Mouse (Mus musculus) midbrain, embryonic 12.5 days (tissue): ENCODE measurements at regions not wholly inside any gene's neighbourhood (a gene's known extent, or its start where the extent isn't known, plus 50 kb on each side); places are given as distances from the start of the nearest gene placed in this dataset.
A peak's percentile ranks its signal among the peaks of the same experiment; 100 is the strongest.

Experiments used
- ATAC-seq: fragments of 200-750 bp; cut with Nextera tagmentation; 2 replicates; pipeline ENCODE4 v1.8.0; 2017; ENCODE audit warnings: low read depth, moderate TSS enrichment, moderate library complexity; ENCODE audit not compliant: low FRiP score
- H3K27ac ChIP-seq: fragments of 300-500 bp; sonication (generic); replicated peaks from 2 replicates; pipeline ENCODE4 v1.5.1; 2016; ENCODE audit warnings: mild to moderate bottlenecking
- H3K27me3 ChIP-seq: fragments of 300-500 bp; sonication (generic); 2 replicates; pipeline ENCODE4 v1.6.1; 2016; ENCODE audit warnings: mild to moderate bottlenecking
- H3K36me3 ChIP-seq: fragments of 300-500 bp; sonication (generic); 2 replicates; pipeline ENCODE4 v1.6.1; 2016
- H3K4me1 ChIP-seq: fragments of 300-500 bp; sonication (generic); 2 replicates; pipeline ENCODE4 v1.6.1; 2016
- H3K4me2 ChIP-seq: fragments of 300-500 bp; sonication (generic); replicated peaks from 2 replicates; pipeline ENCODE4 v1.6.1; 2016; ENCODE audit warnings: mild to moderate bottlenecking, moderate library complexity
- H3K4me3 ChIP-seq: fragments of 300-500 bp; sonication (generic); 2 replicates; pipeline ENCODE4 v1.5.1; 2016; ENCODE audit warnings: mild to moderate bottlenecking
- H3K9ac ChIP-seq: fragments of 300-500 bp; sonication (generic); replicated peaks from 2 replicates; pipeline ENCODE4 v1.6.1; 2016; ENCODE audit warnings: mild to moderate bottlenecking, moderate library complexity
- H3K9me3 ChIP-seq: fragments of 300-500 bp; sonication (generic); 2 replicates; pipeline ENCODE4 v1.6.1; 2016; ENCODE audit warnings: mild to moderate bottlenecking
- WGBS: fragments of 180-500 bp; shearing (Covaris S2); methylation state at CpG from one replicate; pipeline ENCODE4 v1.1.7; 2016; 5-methylcytosine and 5-hydroxymethylcytosine counted together

DNA sequence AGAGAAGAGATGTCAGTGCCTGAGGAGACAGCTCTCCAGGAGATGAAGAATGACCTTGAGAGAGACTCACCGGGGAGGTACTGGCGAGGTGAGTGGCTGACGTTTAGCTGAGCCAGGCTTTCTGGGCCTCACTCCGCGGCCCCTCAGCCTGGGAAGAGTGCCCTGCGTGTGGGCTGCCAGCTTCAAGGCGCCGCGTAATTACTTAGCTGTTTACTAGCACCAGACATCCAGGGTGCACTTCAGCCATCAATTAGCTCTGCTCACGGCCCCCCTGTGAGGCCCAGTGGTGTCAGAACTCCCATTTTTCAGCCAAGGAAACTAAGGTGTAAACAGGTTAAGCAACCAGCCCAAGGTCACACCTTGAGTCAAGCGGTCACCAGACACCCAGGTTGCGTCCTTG is 485.8 kb downstream of the Bnc2 start:
- Histone ChIP-seq H3K4me1 (no peaks in the 10 kb centered on the region), H3K36me3 (no peaks in the 10 kb centered on the region), H3K4me2 (no peak overlapping the region), H3K9ac (no peak overlapping the region), H3K4me3 (no peak overlapping the region), H3K27me3 (no peaks in the 10 kb centered on the region), H3K27ac (no peak overlapping the region), H3K9me3 (no peaks in the 10 kb centered on the region)
- ATAC-seq: no peak
- 81% methylated on average over 12 of the region's 12 CpGs for WGBS

DNA sequence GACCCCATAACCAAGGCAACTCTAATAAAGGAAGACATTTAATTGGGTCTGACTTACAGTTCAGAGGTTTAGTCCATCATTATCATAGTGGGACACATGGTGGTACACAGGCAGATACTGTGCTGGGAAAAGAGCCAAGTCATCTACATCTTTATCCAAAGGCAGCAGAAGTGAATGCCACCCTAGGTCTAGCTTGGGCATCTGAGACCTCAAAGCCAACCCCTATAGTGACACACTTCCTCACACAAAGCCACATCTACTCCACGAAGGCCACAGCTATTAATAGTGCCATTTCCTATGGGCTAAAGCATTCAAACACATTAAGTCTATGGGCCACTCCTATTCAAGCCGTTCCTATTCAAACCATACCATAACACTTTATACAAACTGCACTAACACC is 483.8 kb downstream of the Bnc2 start:
- 95% methylated on average over 2 of the region's 2 CpGs for WGBS

DNA sequence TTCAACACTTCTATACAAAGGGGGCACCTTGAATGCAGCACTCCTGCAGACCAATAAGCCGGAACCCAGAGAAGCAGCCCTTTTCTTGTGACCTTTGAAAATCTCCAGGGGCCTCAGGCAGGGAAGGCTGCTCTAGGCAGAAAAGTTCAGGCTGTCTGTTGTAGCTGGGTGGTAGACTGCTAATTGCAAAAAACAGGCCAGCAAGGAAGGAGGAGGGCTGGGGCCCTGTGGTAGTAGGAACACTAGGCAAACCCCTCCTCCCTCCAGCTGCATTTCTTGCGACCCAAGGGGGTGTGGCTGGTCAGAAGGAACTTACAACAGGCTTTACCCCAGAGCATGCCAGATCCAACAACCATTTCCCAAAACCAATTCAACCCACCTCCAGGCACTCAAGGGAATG is 482.8 kb downstream of the Bnc2 start:
- Histone ChIP-seq H3K4me3 (no peak overlapping the region), H3K4me1 (no peaks in the 10 kb centered on the region), H3K27ac (no peak overlapping the region), H3K9ac (no peak overlapping the region), H3K9me3 (no peaks in the 10 kb centered on the region), H3K27me3 (no peaks in the 10 kb centered on the region), H3K36me3 (no peaks in the 10 kb centered on the region), H3K4me2 (no peak overlapping the region)
- ATAC-seq: no peak
- WGBS: 57% methylated on average over 2 of the region's 2 CpGs

More for the DNA sequence above, 483.8 kb downstream of the Bnc2 start:
- Histone ChIP-seq H3K4me1 (no peaks in the 10 kb centered on the region), H3K9me3 (no peaks in the 10 kb centered on the region), H3K4me3 (no peak overlapping the region), H3K36me3 (no peaks in the 10 kb centered on the region), H3K27ac (no peak overlapping the region), H3K4me2 (no peak overlapping the region), H3K27me3 (no peaks in the 10 kb centered on the region), H3K9ac (no peak overlapping the region)
- ATAC-seq: no peak

DNA sequence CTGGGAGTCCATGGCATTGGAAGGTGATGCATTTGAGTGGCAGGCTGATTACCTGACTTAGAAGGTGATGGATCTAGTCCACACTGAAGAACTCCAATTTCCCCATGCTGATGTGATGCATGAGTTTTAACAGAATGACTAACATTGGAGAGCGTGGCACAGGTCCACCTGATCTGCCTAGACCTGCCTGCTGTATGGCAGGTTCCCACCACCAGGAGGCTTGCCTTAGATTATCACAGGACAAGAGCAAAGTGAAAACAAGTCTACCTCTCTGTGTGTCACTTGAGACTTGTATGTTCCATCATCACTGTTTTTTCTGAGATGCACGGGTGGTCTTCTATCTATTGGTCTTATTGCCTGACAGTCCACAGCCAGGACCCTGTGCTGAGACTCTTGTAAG is 478.3 kb downstream of the Bnc2 start:
- Histone ChIP-seq H3K4me3 (no peak overlapping the region), H3K9ac (no peak overlapping the region), H3K27ac (no peak overlapping the region), H3K36me3 (no peaks in the 10 kb centered on the region), H3K27me3 (peaks cover 14% of the 10 kb centered on the region), H3K4me1 (peaks cover 18% of the 10 kb centered on the region), H3K9me3 (no peaks in the 10 kb centered on the region), H3K4me2 (no peak overlapping the region)
- 92% methylated on average over 2 of the region's 2 CpGs for WGBS
- ATAC-seq: no peak

GRCm38 (mm10) chr4:84198176-84198575 is 476.9 kb downstream of the Bnc2 start:
- Histone ChIP-seq H3K36me3 (no peaks in the 10 kb centered on the region), H3K27ac (no peak overlapping the region), H3K9ac (no peak overlapping the region), H3K27me3 (peaks cover 16% of the 10 kb centered on the region), H3K4me2 (no peak overlapping the region), H3K4me1 (peaks cover 25% of the 10 kb centered on the region), H3K4me3 (no peak overlapping the region), H3K9me3 (no peaks in the 10 kb centered on the region)
- no peak for ATAC-seq
- WGBS: 98% methylated on average over 4 of the region's 4 CpGs

DNA sequence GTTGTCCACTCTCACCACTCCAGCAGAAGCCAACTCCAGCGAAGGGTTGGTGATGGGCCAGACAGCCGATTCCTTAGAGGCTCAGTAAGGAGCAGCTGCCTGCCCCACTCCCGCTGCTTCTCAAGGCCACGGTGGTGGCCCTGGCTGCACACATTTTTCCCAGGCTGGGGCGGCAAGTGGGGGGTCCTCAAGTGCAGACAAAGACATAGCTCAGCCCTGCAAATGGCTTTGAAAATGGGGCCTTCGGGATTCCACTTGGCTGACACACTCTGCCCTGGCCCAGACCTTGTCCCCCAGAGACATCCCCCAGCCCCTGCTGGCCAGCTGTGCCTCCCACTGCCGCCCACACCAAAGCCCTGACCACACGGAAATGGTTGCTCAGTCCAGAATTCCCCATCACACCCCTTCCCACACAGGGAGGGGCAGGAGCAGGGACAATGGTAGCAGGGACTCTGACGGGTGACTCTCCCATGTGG is 475.9 kb downstream of the Bnc2 start:
- 33% methylated on average over 9 of the region's 9 CpGs for WGBS
- H3K27ac ChIP-seq: no peak overlapping the region
- no peaks in the 10 kb centered on the region for H3K36me3 ChIP-seq
- peak; percentile 41; the same call in 1 of the 2 replicates for ATAC-seq
- peaks cover 16% of the 10 kb centered on the region for H3K27me3 ChIP-seq
- no peaks in the 10 kb centered on the region for H3K9me3 ChIP-seq
- H3K4me2 ChIP-seq: no peak overlapping the region
- no peak overlapping the region for H3K9ac ChIP-seq
- H3K4me3 ChIP-seq: no peak overlapping the region
- H3K4me1 ChIP-seq: peaks cover 25% of the 10 kb centered on the region

DNA sequence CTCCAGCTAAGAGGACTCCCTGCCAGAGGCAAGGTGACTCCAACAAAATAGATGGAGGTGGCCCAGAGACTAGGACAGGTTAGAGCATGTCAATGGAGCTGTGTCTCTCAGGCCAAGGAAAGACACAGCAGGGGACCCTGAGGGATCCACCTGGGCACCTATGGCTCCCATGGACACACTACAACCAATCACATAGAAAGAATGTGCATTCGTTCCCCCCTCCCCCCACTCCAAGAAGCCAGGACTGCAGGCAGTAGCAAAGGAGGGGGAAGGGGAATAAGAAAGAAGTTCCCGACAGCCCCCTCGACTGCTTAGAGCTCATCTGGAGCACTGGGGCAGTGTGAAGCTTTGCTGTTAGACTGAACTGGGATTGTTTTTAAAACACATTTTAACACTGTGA is 474.1 kb downstream of the Bnc2 start:
- H3K9me3 ChIP-seq: no peaks in the 10 kb centered on the region
- no peak overlapping the region for H3K9ac ChIP-seq
- no peak overlapping the region for H3K27ac ChIP-seq
- no peak overlapping the region for H3K4me3 ChIP-seq
- 72% methylated on average over 3 of the region's 3 CpGs for WGBS
- peaks cover 20% of the 10 kb centered on the region for H3K27me3 ChIP-seq
- H3K4me2 ChIP-seq: no peak overlapping the region
- ATAC-seq: no peak
- peaks cover 25% of the 10 kb centered on the region for H3K4me1 ChIP-seq
- H3K36me3 ChIP-seq: no peaks in the 10 kb centered on the region

DNA sequence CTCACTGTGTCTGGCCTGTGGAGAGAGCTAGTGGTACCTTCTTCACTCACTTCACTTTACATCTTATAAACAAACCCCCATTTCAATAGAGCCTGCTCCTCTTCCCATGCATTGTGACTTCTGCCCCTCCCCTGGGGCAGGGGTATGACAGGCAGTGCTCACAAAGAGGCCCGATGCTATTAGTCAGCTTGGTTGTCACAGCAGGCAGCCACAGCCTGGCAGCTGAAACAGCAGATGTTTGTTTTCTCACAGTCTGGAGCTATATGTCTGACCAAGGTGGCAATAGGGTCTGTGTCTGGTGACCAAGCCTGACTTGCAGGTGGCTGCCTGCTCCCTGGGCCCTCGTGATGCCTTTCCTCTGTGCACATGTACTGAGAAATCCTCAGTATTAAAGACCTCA is 472.8 kb downstream of the Bnc2 start:
- peaks cover 20% of the 10 kb centered on the region for H3K27me3 ChIP-seq
- H3K27ac ChIP-seq: no peak overlapping the region
- H3K36me3 ChIP-seq: no peaks in the 10 kb centered on the region
- peaks cover 25% of the 10 kb centered on the region for H3K4me1 ChIP-seq
- no peak overlapping the region for H3K4me2 ChIP-seq
- 21% methylated on average over 2 of the region's 2 CpGs for WGBS
- no peaks in the 10 kb centered on the region for H3K9me3 ChIP-seq
- no peak overlapping the region for H3K9ac ChIP-seq
- no peak overlapping the region for H3K4me3 ChIP-seq
- ATAC-seq: peak; percentile 48; the same call in 1 of the 2 replicates

- no peak overlapping the region for H3K4me3 ChIP-seq
- no peak overlapping the region for H3K9ac ChIP-seq
- H3K27me3 ChIP-seq: peaks cover 17% of the 10 kb centered on the region
- no peak overlapping the region for H3K27ac ChIP-seq
- H3K4me1 ChIP-seq: peaks cover 25% of the 10 kb centered on the region
- no peak for ATAC-seq
- 81% methylated on average over 1 of the region's 1 CpGs for WGBS
- H3K9me3 ChIP-seq: no peaks in the 10 kb centered on the region
- H3K36me3 ChIP-seq: no peaks in the 10 kb centered on the region
- no peak overlapping the region for H3K4me2 ChIP-seq
Observed at GRCm38 (mm10) chr4:84203680-84204079, 471.4 kb downstream of the Bnc2 start.

DNA sequence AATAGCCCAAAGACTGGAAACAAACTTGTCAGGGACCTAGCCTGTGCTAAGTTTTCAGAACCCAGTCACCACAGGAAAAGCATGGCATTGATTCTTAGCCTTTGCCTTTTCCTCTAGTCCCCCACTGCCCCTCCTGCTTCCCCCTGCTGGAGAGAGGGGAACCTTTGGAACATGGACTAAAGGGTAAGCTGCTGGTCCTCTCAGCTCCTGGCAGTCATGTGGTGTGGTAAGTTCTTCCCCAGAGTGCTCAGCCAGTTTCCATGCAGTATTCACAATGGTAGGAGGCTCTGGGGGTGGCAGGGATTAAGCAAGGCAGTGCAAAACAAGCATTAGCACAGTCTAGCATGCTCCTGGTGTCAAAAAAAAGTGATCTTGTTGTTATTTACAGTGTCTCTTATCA is 470.3 kb downstream of the Bnc2 start:
- no peak overlapping the region for H3K4me2 ChIP-seq
- H3K36me3 ChIP-seq: no peaks in the 10 kb centered on the region
- peaks cover 15% of the 10 kb centered on the region for H3K4me1 ChIP-seq
- no peak for ATAC-seq
- H3K27ac ChIP-seq: no peak overlapping the region
- H3K9ac ChIP-seq: no peak overlapping the region
- H3K27me3 ChIP-seq: peaks cover 16% of the 10 kb centered on the region
- H3K4me3 ChIP-seq: no peak overlapping the region
- no peaks in the 10 kb centered on the region for H3K9me3 ChIP-seq

GRCm38 (mm10) chr4:84208175-84208574 is 466.9 kb downstream of the Bnc2 start:
- no peak overlapping the region for H3K27ac ChIP-seq
- 82% methylated on average over 1 of the region's 1 CpGs for whole genome bisulfite sequencing
- no peak for ATAC-seq

GRCm38 (mm10) chr4:84209538-84209937 is 465.5 kb downstream of the Bnc2 start:
- no peak overlapping the region for H3K27ac ChIP-seq
- ATAC-seq: no peak
- no peaks in the 10 kb centered on the region for H3K9me3 ChIP-seq
- H3K4me3 ChIP-seq: no peak overlapping the region
- no peaks in the 10 kb centered on the region for H3K36me3 ChIP-seq
- 95% methylated on average over 2 of the region's 2 CpGs for WGBS
- peaks cover 7% of the 10 kb centered on the region; the same call in 1 of the 2 replicates for H3K4me1 ChIP-seq
- H3K4me2 ChIP-seq: no peak overlapping the region
- H3K27me3 ChIP-seq: peaks cover 9% of the 10 kb centered on the region; the same call in 1 of the 2 replicates
- H3K9ac ChIP-seq: no peak overlapping the region

More at GRCm38 (mm10) chr4:84208175-84208574, 466.9 kb downstream of the Bnc2 start:
- Histone ChIP-seq H3K27me3 (peaks cover 7% of the 10 kb centered on the region; the same call in 1 of the 2 replicates), H3K4me2 (no peak overlapping the region), H3K4me3 (no peak overlapping the region), H3K9ac (no peak overlapping the region), H3K36me3 (no peaks in the 10 kb centered on the region), H3K4me1 (peaks cover 7% of the 10 kb centered on the region; the same call in 1 of the 2 replicates), H3K9me3 (no peaks in the 10 kb centered on the region)

DNA sequence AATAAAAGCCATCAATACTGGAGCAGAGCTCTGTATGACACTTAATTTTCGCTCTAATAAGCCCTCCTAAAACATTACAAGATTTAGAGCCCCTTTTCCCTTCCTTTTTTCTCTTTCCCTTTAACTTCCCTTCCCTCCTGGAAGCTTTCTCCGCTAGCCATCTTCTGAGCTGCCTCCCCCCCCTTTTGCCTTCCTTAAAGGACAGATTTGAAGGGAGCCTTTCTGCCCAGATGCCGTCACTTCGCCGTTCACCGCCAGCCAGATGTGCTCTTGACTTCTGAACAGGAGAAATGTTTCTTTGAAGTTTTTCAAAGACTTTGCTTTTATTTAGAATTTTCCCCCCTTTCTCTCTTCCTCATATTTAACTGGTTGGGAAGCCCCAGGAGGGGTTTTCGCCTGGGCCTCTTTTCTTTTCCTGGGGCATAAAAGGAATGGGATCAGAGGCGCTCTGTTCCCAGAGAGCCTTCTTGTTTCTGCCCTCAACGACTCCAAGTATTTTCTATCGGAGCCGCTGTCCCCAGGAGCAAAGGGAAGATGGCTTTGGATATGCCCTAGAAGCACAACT is 463.7 kb downstream of the Bnc2 start:
- H3K36me3 ChIP-seq: no peaks in the 10 kb centered on the region
- H3K27me3 ChIP-seq: peaks cover 7% of the 10 kb centered on the region; the same call in 1 of the 2 replicates
- no peak overlapping the region for H3K9ac ChIP-seq
- H3K9me3 ChIP-seq: no peaks in the 10 kb centered on the region
- WGBS: 20% methylated on average over 11 of the region's 11 CpGs
- peaks cover 7% of the 10 kb centered on the region; the same call in 1 of the 2 replicates for H3K4me1 ChIP-seq
- H3K4me2 ChIP-seq: no peak overlapping the region; the same call in 1 of the 2 replicates
- H3K27ac ChIP-seq: no peak overlapping the region
- no peak overlapping the region for H3K4me3 ChIP-seq
- ATAC-seq: no peak
